Mouse (Mus musculus) midbrain, postnatal 0 days (tissue): ENCODE data around the gene Cd101. TPM values are rescaled to one million over a fixed set of nuclear protein-coding genes. Genes with fewer than 3 reads are reported as not detected.

Experiments used
- ATAC-seq: fragments of 200-750 bp; cut with Nextera tagmentation; 2 replicates; pipeline ENCODE4 v1.8.0; 2017; ENCODE audit warnings: moderate number of reproducible peaks, mild to moderate bottlenecking, moderate TSS enrichment, moderate library complexity; ENCODE audit not compliant: low FRiP score
- DNase-seq: peaks from one replicate; pipeline ENCODE4 v3.0.0-alpha.2; 2015; ENCODE audit warnings: low spot score
- H3K27ac ChIP-seq: fragments of 300-500 bp; sonication (generic); 2 replicates; pipeline ENCODE4 v1.5.1; 2014; ENCODE audit warnings: low read depth, mild to moderate bottlenecking, low read length, mixed read lengths
- H3K27me3 ChIP-seq: fragments of 300-500 bp; sonication (generic); 2 replicates; pipeline ENCODE4 v1.6.1; 2014; ENCODE audit warnings: low read length, control low read depth, mixed read lengths; ENCODE audit not compliant: insufficient read depth
- H3K36me3 ChIP-seq: fragments of 300-500 bp; sonication (generic); 2 replicates; pipeline ENCODE4 v1.6.1; 2014; ENCODE audit warnings: low read length, control low read depth, mixed read lengths; ENCODE audit not compliant: insufficient read depth
- H3K4me1 ChIP-seq: fragments of 300-500 bp; sonication (generic); 2 replicates; pipeline ENCODE4 v1.6.1; 2014; ENCODE audit warnings: mild to moderate bottlenecking, control low read depth, antibody characterized with exemption, low read length, mixed read lengths; ENCODE audit not compliant: insufficient read depth
- H3K4me2 ChIP-seq: fragments of 300-500 bp; sonication (generic); 2 replicates; pipeline ENCODE4 v1.6.1; 2014; ENCODE audit warnings: low read depth, mild to moderate bottlenecking, low read length, mixed read lengths; ENCODE audit not compliant: poor library complexity, severe bottlenecking
- H3K4me3 ChIP-seq: fragments of 300-500 bp; sonication (generic); 2 replicates; pipeline ENCODE4 v1.5.1; 2014; ENCODE audit warnings: low read depth, mild to moderate bottlenecking, low read length, moderate library complexity
- H3K9ac ChIP-seq: fragments of 300-500 bp; sonication (generic); replicated peaks from 2 replicates; pipeline ENCODE4 v1.6.1; 2014; ENCODE audit warnings: mild to moderate bottlenecking, low read length, moderate library complexity, mixed read lengths; ENCODE audit not compliant: poor library complexity, severe bottlenecking
- H3K9me3 ChIP-seq: fragments of 300-500 bp; sonication (generic); 2 replicates; pipeline ENCODE4 v1.6.1; 2016; ENCODE audit warnings: low read length, control low read depth
- CTCF ChIP-seq: IDR thresholded peaks from 2 replicates; pipeline ENCODE4 v1.5.1; 2016; ENCODE audit warnings: antibody characterized with exemption, mild to moderate bottlenecking
- WGBS: fragments of 180-500 bp; shearing (Covaris S2); extraction: QIAGEN DNeasy Blood & Tissue Kit; methylation state at CpG from one replicate; pipeline ENCODE4 v1.1.7; 2014; 5-methylcytosine and 5-hydroxymethylcytosine counted together
- polyA plus RNA-seq: library from polyadenylated mRNA; unstranded; fragments of >200 nt; fragmentation: Nextera tagmentation; extraction: Ambion mirVana; gene quantifications from 2 replicates; pipeline ENCODE4 v1.2.1, GENCODE M21; 2015
- total RNA-seq: library from RNA; depleted of rRNA; stranded (reverse); fragments of >200 nt; gene quantifications from 2 replicates; pipeline ENCODE4 v1.2.3, GENCODE M21; 2014

Gene Cd101
- total and polyA plus RNA-seq, 2 experiments from 2014 or later = 0.07 to 0.44 TPM

DNA sequence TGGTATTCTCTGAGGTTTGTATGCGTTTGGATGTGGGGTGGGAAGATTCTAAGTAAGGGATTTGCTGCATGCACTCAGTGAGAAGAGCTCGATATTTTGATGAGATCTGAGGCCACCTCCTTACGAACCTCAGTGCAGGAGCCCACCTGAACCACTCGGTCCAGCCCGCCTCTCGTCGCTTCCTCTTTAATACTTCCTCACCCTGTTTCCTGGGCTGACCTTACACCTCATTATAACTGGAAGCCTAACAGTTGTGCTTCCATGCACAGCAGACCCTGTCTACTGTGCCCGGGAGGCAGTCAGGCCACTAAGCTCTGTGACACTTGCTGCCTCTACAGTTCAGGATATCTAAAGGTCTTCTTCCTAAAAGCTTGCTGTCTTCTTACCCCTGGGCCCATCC lies 50.1 kb downstream of the Cd101 start:
- no peaks in the 10 kb centered on the region for H3K9me3 ChIP-seq
- 69% methylated on average over 8 of the region's 8 CpGs for WGBS
- H3K27ac ChIP-seq = no peak overlapping the region
- H3K27me3 ChIP-seq = no peaks in the 10 kb centered on the region
- H3K4me2 ChIP-seq = no peak overlapping the region
- DNase-seq = no peak
- H3K4me1 ChIP-seq = no peaks in the 10 kb centered on the region; the same call in 1 of the 2 replicates
- H3K4me3 ChIP-seq = no peak overlapping the region
- no peak for TF ChIP-seq CTCF
- no peak for ATAC-seq
- no peak overlapping the region for H3K9ac ChIP-seq
- no peaks in the 10 kb centered on the region for H3K36me3 ChIP-seq

DNA sequence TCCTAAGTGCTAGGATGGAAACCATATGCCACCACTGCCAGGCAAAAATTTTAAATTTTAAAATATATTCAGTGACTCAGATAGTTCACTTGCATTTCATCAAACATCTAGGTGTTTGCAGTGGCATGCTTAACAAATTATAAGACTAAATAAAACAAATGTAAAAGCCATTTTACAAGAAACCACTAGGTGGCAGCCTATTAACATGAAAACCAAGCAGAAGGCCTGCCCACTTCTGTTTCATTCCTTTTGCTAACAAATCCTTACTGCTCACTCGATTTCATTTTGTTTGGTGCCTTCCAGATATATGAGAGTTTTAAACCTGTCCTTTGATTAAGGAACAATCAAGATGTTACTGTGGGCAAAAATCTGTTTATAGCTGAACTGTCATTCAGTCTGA lies 55.5 kb downstream of the Cd101 start:
- no peak for ATAC-seq
- no peak overlapping the region for H3K9ac ChIP-seq
- DNase-seq = peak; percentile 87
- H3K36me3 ChIP-seq = no peaks in the 10 kb centered on the region
- no peak overlapping the region for H3K4me2 ChIP-seq
- no peak overlapping the region for H3K27ac ChIP-seq
- TF ChIP-seq CTCF = peak; percentile 91
- no peak overlapping the region for H3K4me3 ChIP-seq
- H3K9me3 ChIP-seq = no peaks in the 10 kb centered on the region
- H3K4me1 ChIP-seq = peaks cover 3% of the 10 kb centered on the region; the same call in 1 of the 2 replicates
- 2% methylated on average over 1 of the region's 1 CpGs for WGBS
- no peaks in the 10 kb centered on the region for H3K27me3 ChIP-seq

DNA sequence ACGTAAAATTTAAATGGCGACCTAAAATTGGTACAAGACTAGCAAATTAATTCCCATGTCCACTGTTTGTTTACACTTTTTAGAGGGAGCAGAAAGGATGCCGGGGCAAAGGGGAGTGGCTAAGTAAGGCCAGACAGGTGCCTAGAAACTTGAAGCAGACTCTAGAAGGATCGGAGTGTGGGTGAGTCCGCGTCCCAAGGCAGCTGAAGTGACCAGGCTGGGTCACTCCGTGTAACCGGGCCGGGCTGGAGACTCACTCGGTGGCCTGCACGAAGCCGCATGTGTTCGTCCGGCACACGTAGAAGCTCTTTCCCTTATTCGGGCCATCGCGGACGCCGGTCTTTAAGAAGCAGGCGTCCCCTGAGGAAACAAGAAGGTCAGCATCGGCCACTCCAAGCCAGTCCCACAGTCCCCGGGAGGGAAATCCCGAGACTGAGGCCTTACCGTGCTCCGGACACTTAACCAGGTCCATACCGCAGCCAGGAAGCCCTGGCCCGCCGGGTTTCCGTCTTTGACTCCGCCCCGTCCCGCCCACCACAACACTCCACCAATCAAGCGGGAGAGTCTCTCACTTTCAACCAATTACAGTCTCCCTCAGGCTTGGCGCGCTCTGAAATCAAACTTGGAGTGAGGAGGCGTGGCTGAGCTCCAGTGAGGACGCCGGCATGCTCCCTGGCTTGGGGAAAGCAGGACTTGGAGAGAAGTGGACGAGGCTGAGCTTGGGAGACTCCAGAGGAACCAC lies 60.0 kb downstream of the Cd101 start, which contains the start of gene Ttf2:
Gene Ttf2 (minus strand): TSS at position 488 of the 742 bp plus-strand sequence.
- Histone ChIP-seq H3K27ac (no peak within 1 kb of the TSS), H3K9ac (peak within 1 kb of the TSS; percentile 51), H3K9me3 (no peaks in the 10 kb centered on the region), H3K4me2 (peak within 1 kb of the TSS; percentile 97), H3K4me3 (peak within 1 kb of the TSS; percentile 60), H3K27me3 (no peaks in the 10 kb centered on the region), H3K36me3 (no peaks in the 10 kb centered on the region), H3K4me1 (peaks cover 3% of the 10 kb centered on the region; the same call in 1 of the 2 replicates)
- TF ChIP-seq CTCF = no peak
- peak; percentile 97 for ATAC-seq
- DNase-seq = peak; percentile 93
- WGBS = under 1% methylated on average over 40 of the region's 40 CpGs

DNA sequence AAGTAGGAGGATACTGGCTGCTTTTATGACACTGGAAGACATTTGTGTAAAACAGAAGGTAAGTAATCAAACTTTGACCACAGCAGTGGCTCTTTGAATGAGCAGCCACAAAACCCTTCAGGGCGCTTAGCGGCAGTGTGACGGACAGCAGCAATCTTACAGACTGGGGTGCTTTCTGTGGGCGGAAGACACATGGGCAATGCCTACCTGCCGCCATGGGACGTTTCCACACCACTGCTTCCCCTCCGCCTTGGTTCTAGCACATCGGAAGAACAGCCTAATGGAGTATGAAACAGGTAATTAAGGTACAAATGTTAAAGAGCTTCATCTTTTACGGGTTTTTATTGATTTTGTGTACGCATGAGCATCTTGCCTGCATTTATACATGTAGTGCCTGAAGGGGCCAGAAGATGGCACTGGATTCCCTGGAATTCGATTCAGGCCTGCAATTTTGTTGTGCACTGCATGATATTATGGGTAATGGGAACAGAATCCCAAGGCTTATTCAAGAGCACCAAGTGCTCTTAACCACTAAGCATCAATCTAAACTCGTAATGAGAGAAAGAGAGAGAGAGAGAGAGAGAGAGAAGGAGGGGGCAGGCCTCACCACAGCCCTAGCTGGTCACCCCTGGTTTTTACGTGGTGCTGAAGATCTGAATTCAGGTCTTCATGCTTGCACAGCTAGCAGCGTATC lies 65.4 kb downstream of the Cd101 start:
- peak; percentile 54; the same call in 1 of the 2 replicates for ATAC-seq
- Histone ChIP-seq H3K36me3 (no peaks in the 10 kb centered on the region), H3K9ac (no peak overlapping the region), H3K4me3 (no peak overlapping the region), H3K4me2 (no peak overlapping the region), H3K4me1 (no peaks in the 10 kb centered on the region), H3K27ac (no peak overlapping the region), H3K9me3 (no peaks in the 10 kb centered on the region), H3K27me3 (no peaks in the 10 kb centered on the region)
- 77% methylated on average over 14 of the region's 14 CpGs for WGBS
- DNase-seq = peak; percentile 75
- peak; percentile 90 for TF ChIP-seq CTCF

DNA sequence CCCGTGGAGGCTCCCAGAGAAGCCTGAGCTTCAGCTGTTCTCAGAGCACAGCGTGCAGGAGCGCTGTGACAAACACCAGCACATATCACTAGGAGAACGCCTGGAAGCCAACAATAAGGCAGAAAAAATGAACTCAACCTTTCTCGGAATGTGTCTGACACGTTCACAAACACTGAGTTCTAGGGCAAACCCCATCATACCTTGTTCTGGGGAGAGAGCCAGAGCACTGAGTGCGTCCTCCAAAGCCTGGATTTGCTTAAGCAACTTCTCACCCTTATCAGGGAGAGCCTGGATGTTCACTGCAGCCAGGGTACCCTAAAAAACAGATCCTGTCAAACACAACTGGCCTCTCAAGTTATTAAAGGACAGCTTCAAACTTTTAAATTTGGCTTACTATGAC lies 67.9 kb downstream of the Cd101 start:
- Histone ChIP-seq H3K36me3 (no peaks in the 10 kb centered on the region), H3K4me1 (no peaks in the 10 kb centered on the region), H3K27me3 (no peaks in the 10 kb centered on the region), H3K9ac (0 out of 2 replicates have a peak overlapping the region, but pooled peaks have one; percentile 19), H3K27ac (no peak overlapping the region), H3K4me2 (no peak overlapping the region), H3K4me3 (no peak overlapping the region), H3K9me3 (no peaks in the 10 kb centered on the region)
- TF ChIP-seq CTCF = no peak
- DNase-seq = no peak
- WGBS = 84% methylated on average over 7 of the region's 7 CpGs
- no peak for ATAC-seq

DNA sequence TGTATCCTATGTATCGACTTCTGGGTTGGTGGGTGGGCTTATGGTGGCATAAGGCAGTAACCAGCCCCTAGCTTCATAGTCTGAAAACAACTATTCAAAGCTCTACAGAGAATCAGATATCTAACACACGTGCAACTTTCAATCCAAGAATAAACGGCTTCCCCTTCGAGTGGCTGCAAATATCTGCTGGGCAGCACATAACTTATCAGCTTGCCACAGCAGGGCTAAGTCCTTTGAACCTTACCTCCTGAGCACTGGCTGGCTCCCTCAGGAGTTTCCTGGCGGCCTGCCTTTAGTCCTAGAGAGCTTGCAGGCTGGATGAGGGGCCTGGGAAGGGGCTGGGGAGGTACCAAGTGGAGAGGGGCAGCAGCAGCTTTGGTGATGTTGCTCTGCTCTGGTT lies 68.3 kb downstream of the Cd101 start:
- 72% methylated on average over 5 of the region's 5 CpGs for WGBS
- DNase-seq = no peak

More for the DNA sequence above, 68.3 kb downstream of the Cd101 start:
- H3K4me2 ChIP-seq = no peak overlapping the region
- H3K9me3 ChIP-seq = no peaks in the 10 kb centered on the region
- H3K27ac ChIP-seq = no peak overlapping the region
- no peaks in the 10 kb centered on the region for H3K36me3 ChIP-seq
- no peak for TF ChIP-seq CTCF
- H3K4me3 ChIP-seq = no peak overlapping the region
- ATAC-seq = no peak
- no peaks in the 10 kb centered on the region for H3K27me3 ChIP-seq
- no peaks in the 10 kb centered on the region for H3K4me1 ChIP-seq
- 0 out of 2 replicates have a peak overlapping the region, but pooled peaks have one; percentile 19 for H3K9ac ChIP-seq
